Mouse (Mus musculus) liver, embryonic 14.5 days (tissue): ENCODE measurements around the gene Lingo2. TPM values are rescaled to one million over a fixed set of nuclear protein-coding genes. Genes with fewer than 3 reads are reported as not detected.

Source experiments
- ATAC-seq: fragments of 200-750 bp; cut with Nextera tagmentation; 2 replicates; pipeline ENCODE4 v1.8.0; 2017; ENCODE audit warnings: moderate number of reproducible peaks, mild to moderate bottlenecking, moderate library complexity; ENCODE audit not compliant: insufficient read depth
- DNase-seq, 3 experiments: peaks; one replicate each; pipeline ENCODE4 v3.0.0-alpha.2; 2012 to 2013; ENCODE audit warnings: low read depth in 3 of 3, low spot score in 3 of 3
- H3K27ac ChIP-seq: fragments of 300-500 bp; sonication (generic); 2 replicates; pipeline ENCODE4 v1.5.1; 2014; ENCODE audit warnings: moderate library complexity, mild to moderate bottlenecking, control low read depth, inconsistent platforms
- H3K27me3 ChIP-seq: fragments of 300-500 bp; sonication (generic); 2 replicates; pipeline ENCODE4 v1.6.1; 2014; ENCODE audit warnings: mild to moderate bottlenecking, low read length, moderate library complexity; ENCODE audit not compliant: control insufficient read depth, insufficient read depth
- H3K36me3 ChIP-seq: fragments of 300-500 bp; sonication (generic); replicated peaks from 2 replicates; pipeline ENCODE4 v1.6.1; 2014; ENCODE audit warnings: low read depth; ENCODE audit not compliant: control insufficient read depth, insufficient read depth
- H3K4me1 ChIP-seq, 2 experiments: fragments of 200-500 bp in 1 of 2; fragments of 300-500 bp in 1 of 2; sonication (generic) in 1 of 2; replicated peaks; 2 replicates each; pipeline ENCODE4 v1.6.1; 2012 to 2014; ENCODE audit warnings: antibody characterized with exemption in 1 of 2, inconsistent platforms in 1 of 2, low read length in 1 of 2; ENCODE audit not compliant: control insufficient read depth in 2 of 2, insufficient read depth in 2 of 2
- H3K4me2 ChIP-seq: fragments of 300-500 bp; sonication (generic); 2 replicates; pipeline ENCODE4 v1.6.1; 2014; ENCODE audit warnings: low read depth, mild to moderate bottlenecking, control low read depth, moderate library complexity
- H3K4me3 ChIP-seq, 2 experiments: fragments of 200-500 bp in 1 of 2; fragments of 300-500 bp in 1 of 2; sonication (generic) in 1 of 2; 2 replicates each; pipeline ENCODE4 v1.5.1; 2012 to 2014; ENCODE audit warnings: low read depth in 2 of 2, low read length in 2 of 2, mild to moderate bottlenecking in 2 of 2, control low read depth in 1 of 2, inconsistent platforms in 1 of 2, moderate library complexity in 1 of 2; ENCODE audit not compliant: insufficient read depth in 1 of 2
- H3K9ac ChIP-seq: fragments of 300-500 bp; sonication (generic); replicated peaks from 2 replicates; pipeline ENCODE4 v1.6.1; 2014; ENCODE audit warnings: mild to moderate bottlenecking, control low read depth, moderate library complexity
- H3K9me3 ChIP-seq: fragments of 300-500 bp; sonication (generic); 2 replicates; pipeline ENCODE4 v1.6.1; 2016; ENCODE audit warnings: low read length, mixed read lengths; ENCODE audit not compliant: control insufficient read depth
- CTCF ChIP-seq: IDR thresholded peaks from 2 replicates; pipeline ENCODE4 v1.5.1; 2016; ENCODE audit warnings: antibody characterized with exemption, low read depth, control low read depth
- EP300 ChIP-seq: IDR thresholded peaks from 2 replicates; pipeline ENCODE4 v1.6.1; 2016; ENCODE audit warnings: antibody characterized with exemption, low read depth
- WGBS: fragments of 180-500 bp; shearing (Covaris S2); extraction: QIAGEN DNeasy Blood & Tissue Kit; methylation state at CpG from one replicate; pipeline ENCODE4 v1.1.7; 2014; ENCODE audit not compliant: insufficient replicate concordance; 5-methylcytosine and 5-hydroxymethylcytosine counted together
- polyA plus RNA-seq, 2 experiments: library from polyadenylated mRNA; depleted of rRNA in 1 of 2; stranded (reverse) in 1 of 2; unstranded in 1 of 2; fragments of >200 nt; fragmentation: Nextera tagmentation in 1 of 2; extraction: Ambion mirVana in 1 of 2; gene quantifications; 2 replicates each; pipeline versions ENCODE4 v1.2.1 to v1.2.3; 2012 to 2014

Gene Lingo2
- polyA plus RNA-seq, 2 experiments: 0.01 TPM; not detected in 1

- WGBS: 38% methylated on average over 1 of the region's 1 CpGs
- no peak for DNase-seq
These were observed 385.0 kb downstream of the Lingo2 start for GRCm38 (mm10) chr4:36566544-36566943.

GRCm38 (mm10) chr4:36560997-36561396 is 390.6 kb downstream of the Lingo2 start:
- Histone ChIP-seq H3K4me2 (no peak overlapping the region), H3K27ac (no peak overlapping the region), H3K4me1 (no peaks in the 10 kb centered on the region), H3K4me3 (no peak overlapping the region), H3K36me3 (no peaks in the 10 kb centered on the region), H3K9me3 (no peaks in the 10 kb centered on the region), H3K9ac (no peak overlapping the region), H3K27me3 (no peaks in the 10 kb centered on the region)
- no peak for ATAC-seq
- no peak for DNase-seq
- WGBS: 35% methylated on average over 1 of the region's 1 CpGs
- TF ChIP-seq CTCF (no peak), EP300 (no peak)

More at GRCm38 (mm10) chr4:36566544-36566943, 385.0 kb downstream of the Lingo2 start:
- ATAC-seq: no peak
- Histone ChIP-seq H3K36me3 (no peaks in the 10 kb centered on the region), H3K9ac (no peak overlapping the region), H3K4me2 (no peak overlapping the region), H3K27me3 (no peaks in the 10 kb centered on the region), H3K4me3 (no peak overlapping the region), H3K27ac (no peak overlapping the region), H3K9me3 (no peaks in the 10 kb centered on the region), H3K4me1 (no peaks in the 10 kb centered on the region)
- TF ChIP-seq EP300 (no peak), CTCF (no peak)

GRCm38 (mm10) chr4:36540664-36541360 is 410.7 kb downstream of the Lingo2 start:
- TF ChIP-seq EP300 (no peak), CTCF (no peak)
- WGBS: 34% methylated on average over 2 of the region's 2 CpGs
- H3K27ac ChIP-seq: no peak overlapping the region
- H3K4me3 ChIP-seq: no peak overlapping the region
- H3K9me3 ChIP-seq: no peaks in the 10 kb centered on the region
- no peak overlapping the region for H3K4me2 ChIP-seq
- H3K27me3 ChIP-seq: no peaks in the 10 kb centered on the region
- H3K9ac ChIP-seq: no peak overlapping the region
- no peak for DNase-seq
- H3K4me1 ChIP-seq: no peaks in the 10 kb centered on the region
- no peaks in the 10 kb centered on the region for H3K36me3 ChIP-seq
- ATAC-seq: no peak

- TF ChIP-seq CTCF: no peak
- no peak for TF ChIP-seq EP300
- no peak overlapping the region for H3K4me2 ChIP-seq
- H3K4me3 ChIP-seq: no peak overlapping the region
- H3K4me1 ChIP-seq: no peaks in the 10 kb centered on the region
- no peak overlapping the region for H3K9ac ChIP-seq
- WGBS: 58% methylated on average over 2 of the region's 2 CpGs
- no peaks in the 10 kb centered on the region for H3K36me3 ChIP-seq
- H3K9me3 ChIP-seq: no peaks in the 10 kb centered on the region
- DNase-seq (no peak), ATAC-seq (no peak)
- no peak overlapping the region for H3K27ac ChIP-seq
- no peaks in the 10 kb centered on the region for H3K27me3 ChIP-seq
These were observed 417.7 kb downstream of the Lingo2 start for GRCm38 (mm10) chr4:36533895-36534294.

- Histone ChIP-seq H3K27ac (no peak overlapping the region), H3K4me2 (no peak overlapping the region), H3K4me1 (no peaks in the 10 kb centered on the region), H3K9me3 (no peaks in the 10 kb centered on the region), H3K4me3 (no peak overlapping the region), H3K36me3 (no peaks in the 10 kb centered on the region), H3K27me3 (no peaks in the 10 kb centered on the region), H3K9ac (no peak overlapping the region)
- DNase-seq (no peak), ATAC-seq (no peak)
- TF ChIP-seq EP300: no peak
- no peak for TF ChIP-seq CTCF
- 41% methylated on average over 1 of the region's 1 CpGs for WGBS
These were observed 461.3 kb downstream of the Lingo2 start for GRCm38 (mm10) chr4:36490255-36490654.
